Mouse (Mus musculus) gastrocnemius, postnatal 10 days (tissue): ENCODE measurements around the gene Zfp212. TPM values are rescaled to one million over a fixed set of nuclear protein-coding genes. Genes with fewer than 3 reads are reported as not detected.

Experiments
- DNase-seq: peaks from one replicate; pipeline ENCODE4 v3.0.0; 2021; ENCODE audit warnings: mixed read lengths
- long read RNA-seq, 2 experiments: library from polyadenylated mRNA; stranded (forward); transcript quantifications; one replicate each; pipeline ENCODE4 v2.0.0; 2021
- total RNA-seq, 2 experiments: library from RNA; stranded (reverse); gene quantifications; 2 replicates each; pipeline ENCODE4 v1.2.3; 2021

Gene Zfp212
- total RNA-seq, result 10 to 100 TPM in 1 of 2 experiments, 1 to 10 TPM in 1; 9.8 to 12.7 TPM
- long read RNA-seq, experiment 1, transcript Zfp212-201 (5 exons, 2,801 nt), result major isoform, 20 of 26 reads
- long read RNA-seq, experiment 1, partial matches to known transcripts, result 0 of 26 reads
- long read RNA-seq, experiment 1, other reads (novel, unspliced or antisense), result 6 of 26 reads
- long read RNA-seq, experiment 2, transcript Zfp212-201 (5 exons, 2,801 nt), result major isoform, 15 of 19 reads
- long read RNA-seq, experiment 2, partial matches to known transcripts, result 0 of 19 reads
- long read RNA-seq, experiment 2, other reads (novel, unspliced or antisense), result 4 of 19 reads

- DNase-seq, result peak; percentile 79
These were observed at the start of gene Zfp212 for GRCm38 (mm10) chr6:47920447-47921340. Gene Zfp212 (plus strand): TSS chr6:47920476.

- no peak for DNase-seq
These were observed 48.0 kb upstream of the Zfp212 start for GRCm38 (mm10) chr6:47872266-47872665.

- DNase-seq, result no peak
These were observed 43.2 kb upstream of the Zfp212 start, which contains the start of gene Zfp282 for GRCm38 (mm10) chr6:47877058-47877457. Gene Zfp282 (plus strand): TSS chr6:47877204.

- DNase-seq, result peak; percentile 88
These were observed 42.7 kb upstream of the Zfp212 start for GRCm38 (mm10) chr6:47877461-47878132.

- DNase-seq, result no peak
These were observed 42.2 kb upstream of the Zfp212 start for GRCm38 (mm10) chr6:47878133-47878514.

GRCm38 (mm10) chr6:47878593-47878992 is 41.7 kb upstream of the Zfp212 start:
- no peak for DNase-seq

GRCm38 (mm10) chr6:47879049-47879716 is 41.1 kb upstream of the Zfp212 start:
- no peak for DNase-seq

- no peak for DNase-seq
These were observed 40.1 kb upstream of the Zfp212 start for GRCm38 (mm10) chr6:47880166-47880565.

- DNase-seq, result no peak
These were observed 31.4 kb upstream of the Zfp212 start for GRCm38 (mm10) chr6:47888812-47889383.

- no peak for DNase-seq
These were observed 20.9 kb upstream of the Zfp212 start for GRCm38 (mm10) chr6:47899416-47899815.

GRCm38 (mm10) chr6:47903587-47903986 is 16.7 kb upstream of the Zfp212 start:
- DNase-seq, result no peak

- no peak for DNase-seq
These were observed 15.9 kb upstream of the Zfp212 start for GRCm38 (mm10) chr6:47904361-47904760.

GRCm38 (mm10) chr6:47904917-47905695 is 15.2 kb upstream of the Zfp212 start:
- DNase-seq, result no peak

GRCm38 (mm10) chr6:47906326-47906725 is 13.9 kb upstream of the Zfp212 start:
- DNase-seq, result no peak

GRCm38 (mm10) chr6:47909007-47909406 is 11.3 kb upstream of the Zfp212 start:
- DNase-seq, result no peak

GRCm38 (mm10) chr6:47911650-47912049 is 8.6 kb upstream of the Zfp212 start:
- no peak for DNase-seq

- DNase-seq, result no peak
These were observed 7.3 kb upstream of the Zfp212 start for GRCm38 (mm10) chr6:47912991-47913390.

GRCm38 (mm10) chr6:47917051-47917450 is 3.2 kb upstream of the Zfp212 start:
- DNase-seq, result no peak

- no peak for DNase-seq
These were observed 1.5 kb upstream of the Zfp212 start for GRCm38 (mm10) chr6:47918768-47919274.

GRCm38 (mm10) chr6:47919646-47920446 is 430 bp upstream of the Zfp212 start:
- DNase-seq, result no peak
